In genomic region chr4:147433874-147434273, GRCm38 (mm10) we compare ENCODE assay signal across 15 mouse cellular contexts. TPM values are rescaled to one million over a fixed set of nuclear protein-coding genes. Genes with fewer than 3 reads are reported as not detected.
DNase-seq lines count a peak whose midpoint lies in the region; ATAC-seq lines count a peak whose summit lies in the region.
"Had no signal": no experiment of that assay in that cellular context is flagged by ENCODE, and none has a peak within 500 bp of the region (broad histone marks: within the 10 kb centered on the region; RNA-seq: fewer than 3 reads in every experiment).

No protein-coding gene starts in this region.

- DNase-seq in embryonic facial prominence, embryonic 11.5 days (ENCODE audit: low spot score): no peak
- no peak for DNase-seq in embryonic facial prominence, embryonic 10.5 days (ENCODE audit: low spot score)
- no peak for DNase-seq in liver, embryonic 11.5 days (ENCODE audit: low spot score)
- DNase-seq in liver: no peak
- DNase-seq in adrenal gland, adult 8-10 months: no peak
- DNase-seq in left cerebral cortex, adult 18-20 months (ENCODE audit: low spot score in 2 of 2): no peak
- DNase-seq: adrenal gland, postnatal 14 days; cerebellum, adult 9-10 months; kidney, postnatal 14 days; thymus, postnatal 4 days had no signal

- no peak overlapping the region for H3K4me2 ChIP-seq in embryonic facial prominence, embryonic 11.5 days (ENCODE audit: low read depth, low read length)
- H3K4me2 ChIP-seq in liver, embryonic 11.5 days: no peak overlapping the region
- no peak overlapping the region for H3K4me2 ChIP-seq in hindbrain, embryonic 13.5 days
- H3K4me2 ChIP-seq: heart, embryonic 15.5 days had no signal

- no peaks in the 10 kb centered on the region for H3K36me3 ChIP-seq in embryonic facial prominence, embryonic 11.5 days (replicated peaks; ENCODE audit: control insufficient read depth, insufficient read depth, low read depth, low read length)
- no peaks in the 10 kb centered on the region for H3K36me3 ChIP-seq in embryonic facial prominence, embryonic 10.5 days (replicated peaks)
- no peaks in the 10 kb centered on the region for H3K36me3 ChIP-seq in liver, embryonic 11.5 days (ENCODE audit: control insufficient read depth, insufficient read depth, low read length)
- no peaks in the 10 kb centered on the region for H3K36me3 ChIP-seq in hindbrain, embryonic 13.5 days
- H3K36me3 ChIP-seq: heart, embryonic 15.5 days had no signal

- no peak overlapping the region for H3K9ac ChIP-seq in embryonic facial prominence, embryonic 11.5 days (replicated peaks; ENCODE audit: low read length)
- no peak overlapping the region for H3K9ac ChIP-seq in liver, embryonic 11.5 days (ENCODE audit: low read depth, low read length)
- H3K9ac ChIP-seq in hindbrain, embryonic 13.5 days: no peak overlapping the region
- H3K9ac ChIP-seq: heart, embryonic 15.5 days had no signal

- peak; percentile 24; the same call in 1 of the 2 replicates for ATAC-seq in embryonic facial prominence, embryonic 11.5 days (replicated peaks; ENCODE audit: insufficient number of reproducible peaks, low FRiP score, low TSS enrichment, low read depth)
- ATAC-seq in liver, embryonic 11.5 days (replicated peaks; ENCODE audit: low FRiP score): peak; percentile 18
- ATAC-seq in hindbrain, embryonic 13.5 days (ENCODE audit: low FRiP score): peak; percentile 26; the same call in 1 of the 2 replicates
- ATAC-seq in monocyte, adult 5-6 weeks (replicated peaks; ENCODE audit: insufficient number of reproducible peaks, low FRiP score, low TSS enrichment, poor library complexity, severe bottlenecking): peak; percentile 19; the same call in 1 of the 2 replicates

- no peak overlapping the region for H3K4me3 ChIP-seq in embryonic facial prominence, embryonic 11.5 days (ENCODE audit: low read depth, low read length)
- no peak overlapping the region for H3K4me3 ChIP-seq in embryonic facial prominence, embryonic 10.5 days
- H3K4me3 ChIP-seq in liver, embryonic 11.5 days (ENCODE audit: low read depth, low read length): no peak overlapping the region
- H3K4me3 ChIP-seq in hindbrain, embryonic 13.5 days: no peak overlapping the region
- H3K4me3 ChIP-seq: heart, embryonic 15.5 days had no signal

- H3K27ac ChIP-seq in embryonic facial prominence, embryonic 11.5 days (replicated peaks; ENCODE audit: low read depth, low read length): no peak overlapping the region
- no peak overlapping the region for H3K27ac ChIP-seq in embryonic facial prominence, embryonic 10.5 days (replicated peaks)
- no peak overlapping the region for H3K27ac ChIP-seq in liver, embryonic 11.5 days (ENCODE audit: low read depth, low read length)
- H3K27ac ChIP-seq in hindbrain, embryonic 13.5 days: no peak overlapping the region
- H3K27ac ChIP-seq: heart, embryonic 15.5 days; macrophage had no signal

- 48% methylated on average over 2 of the region's 2 CpGs for WGBS in embryonic facial prominence, embryonic 11.5 days
- 50% methylated on average over 2 of the region's 2 CpGs for WGBS in embryonic facial prominence, embryonic 10.5 days
- WGBS in liver, embryonic 11.5 days: 44% methylated on average over 2 of the region's 2 CpGs
- WGBS in hindbrain, embryonic 13.5 days: 46% methylated on average over 2 of the region's 2 CpGs

- H3K4me1 ChIP-seq in embryonic facial prominence, embryonic 11.5 days (ENCODE audit: control insufficient read depth, insufficient read depth, low read length): no peaks in the 10 kb centered on the region
- H3K4me1 ChIP-seq in embryonic facial prominence, embryonic 10.5 days: no peaks in the 10 kb centered on the region
- H3K4me1 ChIP-seq in liver, embryonic 11.5 days (replicated peaks; ENCODE audit: control insufficient read depth, insufficient read depth, low read length): no peaks in the 10 kb centered on the region
- no peaks in the 10 kb centered on the region for H3K4me1 ChIP-seq in hindbrain, embryonic 13.5 days (replicated peaks)
- H3K4me1 ChIP-seq: heart, embryonic 15.5 days had no signal

- H3K9me3 ChIP-seq in embryonic facial prominence, embryonic 11.5 days (replicated peaks; ENCODE audit: control insufficient read depth, low read length): peaks cover 19% of the 10 kb centered on the region
- peaks cover 44% of the 10 kb centered on the region for H3K9me3 ChIP-seq in embryonic facial prominence, embryonic 10.5 days
- H3K9me3 ChIP-seq in liver, embryonic 11.5 days (ENCODE audit: control insufficient read depth, low read length): peaks cover 18% of the 10 kb centered on the region
- H3K9me3 ChIP-seq in hindbrain, embryonic 13.5 days: peaks cover 33% of the 10 kb centered on the region

- H3K27me3 ChIP-seq in embryonic facial prominence, embryonic 11.5 days (ENCODE audit: control insufficient read depth, insufficient read depth, low read length): no peaks in the 10 kb centered on the region
- H3K27me3 ChIP-seq in embryonic facial prominence, embryonic 10.5 days (replicated peaks; ENCODE audit: low read depth, poor library complexity, severe bottlenecking): no peaks in the 10 kb centered on the region
- H3K27me3 ChIP-seq in liver, embryonic 11.5 days (replicated peaks; ENCODE audit: control insufficient read depth, insufficient read depth, low read length): no peaks in the 10 kb centered on the region
- H3K27me3 ChIP-seq in hindbrain, embryonic 13.5 days: no peaks in the 10 kb centered on the region
- H3K27me3 ChIP-seq: heart, embryonic 15.5 days had no signal

RNA-seq across cellular contexts. Expression of gene Zfp982, which starts 58.3 kb away (rescaled TPM):
- 8.2 and 10.8 TPM in 2 replicates for polyA plus RNA-seq in embryonic facial prominence, embryonic 11.5 days (2014; fragmentation: Nextera tagmentation; extraction: Ambion mirVana)
- 8.6 and 10.8 TPM in 2 replicates for polyA plus RNA-seq in embryonic facial prominence, embryonic 10.5 days (2016; fragmentation: Nextera tagmentation; extraction: Ambion mirVana)
- 8.8 and 9.0 TPM in 2 replicates for polyA plus RNA-seq in liver, embryonic 11.5 days (2014; fragmentation: Nextera tagmentation; extraction: Ambion mirVana)
- 3.4 and 4.8 TPM in 2 replicates for polyA plus RNA-seq in hindbrain, embryonic 13.5 days (2015; fragmentation: Nextera tagmentation; extraction: Ambion mirVana)
- total RNA-seq in monocyte, adult 5-6 weeks (2017): 0.58 TPM in 1 of 3 replicates, not detected in the others
- 10 to 100 TPM; 14.2 to 21.0 (median 17.1) TPM for total RNA-seq in adrenal gland, adult 8-10 months (2022)
- 1 to 10 TPM; 2.3 to 3.8 TPM for total RNA-seq in left cerebral cortex, adult 18-20 months (2021)
- polyA plus RNA-seq: spleen, adult 2 months had no signal
